Mouse (Mus musculus): Measurements from ENCODE around the gene Caln1. TPM values are rescaled to one million over a fixed set of nuclear protein-coding genes. Genes with fewer than 3 reads are reported as not detected.

The Caln1 gene
- total RNA-seq, 1 experiment, result not detected

- TF ChIP-seq HCFC1 (IDR thresholded peaks at IDR 0.05; ENCODE audit: borderline replicate concordance, insufficient read depth, low read length) (no peak), MAFK (IDR thresholded peaks at IDR 0.05; ENCODE audit: insufficient read depth, low read depth, low read length) (no peak), ZNF384 (IDR thresholded peaks at IDR 0.05; ENCODE audit: low read depth, low read length) (no peak), CHD2 (IDR thresholded peaks at IDR 0.05; ENCODE audit: low read depth, low read length) (no peak)
- Histone ChIP-seq H3K4me1 (ENCODE audit: control insufficient read depth in 2 of 2, insufficient read depth in 2 of 2, low read length in 2 of 2, poor library complexity in 1 of 2) (no peaks in the 10 kb centered on the region), H3K36me3 (ENCODE audit: control insufficient read depth, insufficient read depth, low read length, poor library complexity, severe bottlenecking) (no peaks in the 10 kb centered on the region), H3K4me3 (ENCODE audit: insufficient read depth in 1 of 2, low read depth in 1 of 2, low read length in 2 of 2, poor library complexity in 1 of 2, severe bottlenecking in 1 of 2) (no peak overlapping the region), H3K9me3 (ENCODE audit: control insufficient read depth, insufficient read depth, low read depth, low read length) (no peaks in the 10 kb centered on the region), H3K27ac (ENCODE audit: insufficient read depth, low read depth, low read length, poor library complexity, severe bottlenecking) (no peak overlapping the region), H3K9ac (ENCODE audit: insufficient read depth, low read depth, low read length, poor library complexity, severe bottlenecking) (no peak overlapping the region)
- no peak for DNase-seq (ENCODE audit: low read depth, low spot score)
- in situ Hi-C loops (cut with MboI; ENCODE audit: low sequenced_read_pairs in 2 of 2, unreplicated experiment in 2 of 2), result no loop called here
These were observed 158.2 kb downstream of the Caln1 start for GRCm38 (mm10) chr5:130527416-130527815.

GRCm38 (mm10) chr5:130547496-130547895 is 178.2 kb downstream of the Caln1 start:
- in situ Hi-C loops (cut with MboI; ENCODE audit: low sequenced_read_pairs in 2 of 2, unreplicated experiment in 2 of 2), result no loop called here
- no peak for TF ChIP-seq HCFC1 (IDR thresholded peaks at IDR 0.05; ENCODE audit: borderline replicate concordance, insufficient read depth, low read length)
- no peak for TF ChIP-seq MAFK (IDR thresholded peaks at IDR 0.05; ENCODE audit: insufficient read depth, low read depth, low read length)
- TF ChIP-seq CHD2 (IDR thresholded peaks at IDR 0.05; ENCODE audit: low read depth, low read length), result no peak

DNA sequence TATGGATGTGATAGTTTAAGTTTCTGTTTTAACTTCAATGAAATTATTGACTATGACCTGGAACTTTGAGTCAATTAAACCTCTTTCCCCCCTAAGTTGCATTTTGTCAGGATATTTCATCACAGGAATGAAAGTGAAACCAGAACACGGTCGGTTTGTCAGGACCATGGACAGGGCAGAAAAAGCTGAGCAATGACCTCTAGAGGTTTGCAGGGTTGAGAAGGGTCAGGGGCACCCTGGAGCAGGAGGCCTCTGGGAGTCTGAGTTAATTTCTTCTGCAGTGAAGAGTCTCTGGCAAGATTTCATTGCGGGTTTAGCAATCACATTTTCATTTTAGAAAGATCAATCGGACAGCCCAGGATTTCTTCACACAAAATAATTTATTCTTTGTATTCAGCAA is 184.7 kb downstream of the Caln1 start:
- Histone ChIP-seq H3K4me1 (ENCODE audit: control insufficient read depth in 2 of 2, insufficient read depth in 2 of 2, low read length in 2 of 2, poor library complexity in 1 of 2) (no peaks in the 10 kb centered on the region), H3K9me3 (ENCODE audit: control insufficient read depth, insufficient read depth, low read depth, low read length) (no peaks in the 10 kb centered on the region), H3K36me3 (ENCODE audit: control insufficient read depth, insufficient read depth, low read length, poor library complexity, severe bottlenecking) (no peaks in the 10 kb centered on the region), H3K27ac (ENCODE audit: insufficient read depth, low read depth, low read length, poor library complexity, severe bottlenecking) (no peak overlapping the region), H3K4me3 (ENCODE audit: insufficient read depth in 1 of 2, low read depth in 1 of 2, low read length in 2 of 2, poor library complexity in 1 of 2, severe bottlenecking in 1 of 2) (no peak overlapping the region), H3K9ac (ENCODE audit: insufficient read depth, low read depth, low read length, poor library complexity, severe bottlenecking) (no peak overlapping the region)
- in situ Hi-C loops (cut with MboI; ENCODE audit: low sequenced_read_pairs in 2 of 2, unreplicated experiment in 2 of 2), result no loop called here
- DNase-seq (ENCODE audit: low read depth, low spot score), result no peak
- TF ChIP-seq CHD2 (IDR thresholded peaks at IDR 0.05; ENCODE audit: low read depth, low read length), result no peak
- no peak for TF ChIP-seq ZNF384 (IDR thresholded peaks at IDR 0.05; ENCODE audit: low read depth, low read length)
- no peak for TF ChIP-seq ZC3H11A (IDR thresholded peaks at IDR 0.05; ENCODE audit: borderline replicate concordance, low read depth, low read length)
- TF ChIP-seq MAFK (IDR thresholded peaks at IDR 0.05; ENCODE audit: insufficient read depth, low read depth, low read length), result no peak
- TF ChIP-seq HCFC1 (IDR thresholded peaks at IDR 0.05; ENCODE audit: borderline replicate concordance, insufficient read depth, low read length), result no peak

More at GRCm38 (mm10) chr5:130547496-130547895, 178.2 kb downstream of the Caln1 start:
- no peak for DNase-seq (ENCODE audit: low read depth, low spot score)
- Histone ChIP-seq H3K9me3 (ENCODE audit: control insufficient read depth, insufficient read depth, low read depth, low read length) (no peaks in the 10 kb centered on the region), H3K36me3 (ENCODE audit: control insufficient read depth, insufficient read depth, low read length, poor library complexity, severe bottlenecking) (no peaks in the 10 kb centered on the region), H3K27ac (ENCODE audit: insufficient read depth, low read depth, low read length, poor library complexity, severe bottlenecking) (no peak overlapping the region), H3K9ac (ENCODE audit: insufficient read depth, low read depth, low read length, poor library complexity, severe bottlenecking) (no peak overlapping the region), H3K4me3 (ENCODE audit: insufficient read depth in 1 of 2, low read depth in 1 of 2, low read length in 2 of 2, poor library complexity in 1 of 2, severe bottlenecking in 1 of 2) (no peak overlapping the region), H3K4me1 (ENCODE audit: control insufficient read depth in 2 of 2, insufficient read depth in 2 of 2, low read length in 2 of 2, poor library complexity in 1 of 2) (no peaks in the 10 kb centered on the region)

- Histone ChIP-seq H3K36me3 (ENCODE audit: control insufficient read depth, insufficient read depth, low read length, poor library complexity, severe bottlenecking) (no peaks in the 10 kb centered on the region), H3K9ac (ENCODE audit: insufficient read depth, low read depth, low read length, poor library complexity, severe bottlenecking) (no peak overlapping the region), H3K27ac (ENCODE audit: insufficient read depth, low read depth, low read length, poor library complexity, severe bottlenecking) (no peak overlapping the region), H3K4me3 (ENCODE audit: insufficient read depth in 1 of 2, low read depth in 1 of 2, low read length in 2 of 2, poor library complexity in 1 of 2, severe bottlenecking in 1 of 2) (no peak overlapping the region), H3K9me3 (ENCODE audit: control insufficient read depth, insufficient read depth, low read depth, low read length) (no peaks in the 10 kb centered on the region), H3K4me1 (ENCODE audit: control insufficient read depth in 2 of 2, insufficient read depth in 2 of 2, low read length in 2 of 2, poor library complexity in 1 of 2) (no peaks in the 10 kb centered on the region)
- DNase-seq (ENCODE audit: low read depth, low spot score), result no peak
- TF ChIP-seq ZNF384 (IDR thresholded peaks at IDR 0.05; ENCODE audit: low read depth, low read length), result no peak
- no peak for TF ChIP-seq ZC3H11A (IDR thresholded peaks at IDR 0.05; ENCODE audit: borderline replicate concordance, low read depth, low read length)
- TF ChIP-seq CHD2 (IDR thresholded peaks at IDR 0.05; ENCODE audit: low read depth, low read length), result no peak
- TF ChIP-seq HCFC1 (IDR thresholded peaks at IDR 0.05; ENCODE audit: borderline replicate concordance, insufficient read depth, low read length), result no peak
- TF ChIP-seq MAFK (IDR thresholded peaks at IDR 0.05; ENCODE audit: insufficient read depth, low read depth, low read length), result no peak
- in situ Hi-C loops (cut with MboI; ENCODE audit: low sequenced_read_pairs in 2 of 2, unreplicated experiment in 2 of 2), result no loop called here
These were observed 193.9 kb downstream of the Caln1 start for GRCm38 (mm10) chr5:130563146-130563545.

- no peak for DNase-seq (ENCODE audit: low read depth, low spot score)
- TF ChIP-seq MAFK (IDR thresholded peaks at IDR 0.05; ENCODE audit: insufficient read depth, low read depth, low read length) (no peak), ZC3H11A (IDR thresholded peaks at IDR 0.05; ENCODE audit: borderline replicate concordance, low read depth, low read length) (no peak), CHD2 (IDR thresholded peaks at IDR 0.05; ENCODE audit: low read depth, low read length) (no peak), HCFC1 (IDR thresholded peaks at IDR 0.05; ENCODE audit: borderline replicate concordance, insufficient read depth, low read length) (no peak), ZNF384 (IDR thresholded peaks at IDR 0.05; ENCODE audit: low read depth, low read length) (no peak)
- no peaks in the 10 kb centered on the region for H3K9me3 ChIP-seq (ENCODE audit: control insufficient read depth, insufficient read depth, low read depth, low read length)
- H3K9ac ChIP-seq (ENCODE audit: insufficient read depth, low read depth, low read length, poor library complexity, severe bottlenecking), result no peak overlapping the region
- H3K4me3 ChIP-seq (ENCODE audit: insufficient read depth in 1 of 2, low read depth in 1 of 2, low read length in 2 of 2, poor library complexity in 1 of 2, severe bottlenecking in 1 of 2), result no peak overlapping the region
- no peaks in the 10 kb centered on the region for H3K36me3 ChIP-seq (ENCODE audit: control insufficient read depth, insufficient read depth, low read length, poor library complexity, severe bottlenecking)
- H3K27ac ChIP-seq (ENCODE audit: insufficient read depth, low read depth, low read length, poor library complexity, severe bottlenecking), result no peak overlapping the region
- no peaks in the 10 kb centered on the region for H3K4me1 ChIP-seq (ENCODE audit: control insufficient read depth in 2 of 2, insufficient read depth in 2 of 2, low read length in 2 of 2, poor library complexity in 1 of 2)
- in situ Hi-C loops (cut with MboI; ENCODE audit: low sequenced_read_pairs in 2 of 2, unreplicated experiment in 2 of 2), result no loop called here
These were observed 196.7 kb downstream of the Caln1 start for GRCm38 (mm10) chr5:130566002-130566401.
